Mouse (Mus musculus) hindbrain, embryonic 16.5 days (tissue): ENCODE results near the gene Kcnt1. TPM values are rescaled to one million over a fixed set of nuclear protein-coding genes. Genes with fewer than 3 reads are reported as not detected.

Experiments used
- ATAC-seq: fragments of 200-750 bp; cut with Nextera tagmentation; 2 replicates; pipeline ENCODE4 v1.8.0; 2017; ENCODE audit warnings: moderate TSS enrichment, moderate library complexity
- H3K27ac ChIP-seq: fragments of 300-500 bp; sonication (generic); 2 replicates; pipeline ENCODE4 v1.5.1; 2014; ENCODE audit warnings: low read depth, mild to moderate bottlenecking, control low read depth, low read length, moderate library complexity
- H3K27me3 ChIP-seq: fragments of 300-500 bp; sonication (generic); replicated peaks from 2 replicates; pipeline ENCODE4 v1.6.1; 2014; ENCODE audit warnings: low read length; ENCODE audit not compliant: control insufficient read depth, insufficient read depth
- H3K36me3 ChIP-seq: fragments of 300-500 bp; sonication (generic); 2 replicates; pipeline ENCODE4 v1.6.1; 2014; ENCODE audit warnings: mild to moderate bottlenecking, low read length, moderate library complexity, mixed read lengths; ENCODE audit not compliant: control insufficient read depth, insufficient read depth
- H3K4me1 ChIP-seq: fragments of 300-500 bp; sonication (generic); 2 replicates; pipeline ENCODE4 v1.6.1; 2014; ENCODE audit warnings: low read depth, low read length; ENCODE audit not compliant: control insufficient read depth, insufficient read depth
- H3K4me2 ChIP-seq: fragments of 300-500 bp; sonication (generic); 2 replicates; pipeline ENCODE4 v1.6.1; 2014; ENCODE audit warnings: mild to moderate bottlenecking, low read length, control low read depth, moderate library complexity
- H3K4me3 ChIP-seq: fragments of 300-500 bp; sonication (generic); 2 replicates; pipeline ENCODE4 v1.5.1; 2014; ENCODE audit warnings: mild to moderate bottlenecking, low read length, control low read depth, moderate library complexity
- H3K9ac ChIP-seq: fragments of 300-500 bp; sonication (generic); 2 replicates; pipeline ENCODE4 v1.6.1; 2014; ENCODE audit warnings: low read depth, mild to moderate bottlenecking, control low read depth, low read length, moderate library complexity
- H3K9me3 ChIP-seq: fragments of 300-500 bp; sonication (generic); 2 replicates; pipeline ENCODE4 v1.6.1; 2014; ENCODE audit warnings: mild to moderate bottlenecking, low read length, moderate library complexity; ENCODE audit not compliant: control insufficient read depth
- WGBS: fragments of 180-500 bp; shearing (Covaris S2); extraction: QIAGEN DNeasy Blood & Tissue Kit; methylation state at CpG from one replicate; pipeline ENCODE4 v1.1.7; 2014; 5-methylcytosine and 5-hydroxymethylcytosine counted together
- polyA plus RNA-seq: library from polyadenylated mRNA; unstranded; fragments of >200 nt; fragmentation: Nextera tagmentation; extraction: Ambion mirVana; gene quantifications from 2 replicates; pipeline ENCODE4 v1.2.1, GENCODE M21; 2015

The Kcnt1 gene
- polyA plus RNA-seq, 1 experiment from 2014 or later, result 27.4 TPM

GRCm38 (mm10) chr2:25923799-25924198 lies 60.3 kb downstream of the Kcnt1 start:
- H3K27ac ChIP-seq, result no peak overlapping the region
- H3K4me2 ChIP-seq, result no peak overlapping the region
- peaks cover 3% of the 10 kb centered on the region; the same call in 1 of the 2 replicates for H3K4me1 ChIP-seq
- no peak overlapping the region for H3K4me3 ChIP-seq
- H3K36me3 ChIP-seq, result peaks cover 2% of the 10 kb centered on the region; the same call in 1 of the 2 replicates
- no peak for ATAC-seq
- H3K9me3 ChIP-seq, result no peaks in the 10 kb centered on the region
- no peak overlapping the region for H3K9ac ChIP-seq
- no peaks in the 10 kb centered on the region for H3K27me3 ChIP-seq
- WGBS, result 67% methylated on average over 2 of the region's 2 CpGs

GRCm38 (mm10) chr2:25924934-25925333 lies 61.4 kb downstream of the Kcnt1 start:
- Histone ChIP-seq H3K27ac (no peak overlapping the region), H3K4me3 (no peak overlapping the region), H3K9me3 (no peaks in the 10 kb centered on the region), H3K4me1 (peaks cover 2% of the 10 kb centered on the region; the same call in 1 of the 2 replicates), H3K27me3 (no peaks in the 10 kb centered on the region), H3K4me2 (no peak overlapping the region), H3K9ac (no peak overlapping the region), H3K36me3 (peaks cover 8% of the 10 kb centered on the region)
- ATAC-seq, result no peak
- 89% methylated on average over 4 of the region's 4 CpGs for WGBS

- WGBS, result 94% methylated on average over 7 of the region's 7 CpGs
- no peak overlapping the region for H3K4me2 ChIP-seq
Measured at GRCm38 (mm10) chr2:25927821-25928220, 64.3 kb downstream of the Kcnt1 start.

GRCm38 (mm10) chr2:25931249-25931859 lies 67.8 kb downstream of the Kcnt1 start:
- H3K4me1 ChIP-seq, result no peaks in the 10 kb centered on the region
- H3K27me3 ChIP-seq, result no peaks in the 10 kb centered on the region
- H3K9ac ChIP-seq, result no peak overlapping the region
- no peak overlapping the region for H3K4me3 ChIP-seq
- H3K4me2 ChIP-seq, result no peak overlapping the region
- peaks cover 47% of the 10 kb centered on the region for H3K36me3 ChIP-seq
- H3K27ac ChIP-seq, result no peak overlapping the region
- 84% methylated on average over 6 of the region's 6 CpGs for WGBS
- no peak for ATAC-seq
- H3K9me3 ChIP-seq, result no peaks in the 10 kb centered on the region

More at GRCm38 (mm10) chr2:25927821-25928220, 64.3 kb downstream of the Kcnt1 start:
- Histone ChIP-seq H3K9me3 (no peaks in the 10 kb centered on the region), H3K27me3 (no peaks in the 10 kb centered on the region), H3K9ac (no peak overlapping the region), H3K4me3 (no peak overlapping the region), H3K36me3 (peaks cover 24% of the 10 kb centered on the region), H3K27ac (no peak overlapping the region), H3K4me1 (no peaks in the 10 kb centered on the region)
- no peak for ATAC-seq

- no peaks in the 10 kb centered on the region for H3K4me1 ChIP-seq
- no peak overlapping the region for H3K27ac ChIP-seq
- H3K36me3 ChIP-seq, result peaks cover 41% of the 10 kb centered on the region
- no peaks in the 10 kb centered on the region for H3K9me3 ChIP-seq
- no peak overlapping the region for H3K9ac ChIP-seq
- ATAC-seq, result no peak
- 93% methylated on average over 6 of the region's 6 CpGs for WGBS
- no peak overlapping the region for H3K4me2 ChIP-seq
- H3K27me3 ChIP-seq, result no peaks in the 10 kb centered on the region
- no peak overlapping the region for H3K4me3 ChIP-seq
Measured at GRCm38 (mm10) chr2:25940503-25940902, 77.0 kb downstream of the Kcnt1 start.

- no peak overlapping the region for H3K4me2 ChIP-seq
- H3K4me3 ChIP-seq, result no peak overlapping the region
- H3K27me3 ChIP-seq, result no peaks in the 10 kb centered on the region
- peaks cover 31% of the 10 kb centered on the region for H3K36me3 ChIP-seq
- ATAC-seq, result no peak
- H3K9ac ChIP-seq, result no peak overlapping the region
- 80% methylated on average over 2 of the region's 2 CpGs for WGBS
- H3K27ac ChIP-seq, result no peak overlapping the region
- H3K9me3 ChIP-seq, result no peaks in the 10 kb centered on the region
- H3K4me1 ChIP-seq, result no peaks in the 10 kb centered on the region
Measured at GRCm38 (mm10) chr2:25943822-25944221, 80.3 kb downstream of the Kcnt1 start.

GRCm38 (mm10) chr2:25947950-25948349 lies 84.4 kb downstream of the Kcnt1 start:
- peaks cover 19% of the 10 kb centered on the region for H3K36me3 ChIP-seq
- H3K27ac ChIP-seq, result no peak overlapping the region
- no peak overlapping the region for H3K4me2 ChIP-seq
- 83% methylated on average over 3 of the region's 3 CpGs for WGBS
- no peak for ATAC-seq
- no peak overlapping the region for H3K4me3 ChIP-seq
- no peaks in the 10 kb centered on the region for H3K9me3 ChIP-seq
- H3K9ac ChIP-seq, result no peak overlapping the region
- no peaks in the 10 kb centered on the region for H3K27me3 ChIP-seq
- H3K4me1 ChIP-seq, result no peaks in the 10 kb centered on the region

- H3K4me1 ChIP-seq, result no peaks in the 10 kb centered on the region
- H3K27me3 ChIP-seq, result no peaks in the 10 kb centered on the region
- H3K4me3 ChIP-seq, result no peak overlapping the region
- H3K27ac ChIP-seq, result no peak overlapping the region
- H3K9ac ChIP-seq, result no peak overlapping the region
- ATAC-seq, result no peak
- no peak overlapping the region for H3K4me2 ChIP-seq
- WGBS, result 98% methylated on average over 3 of the region's 3 CpGs
- no peaks in the 10 kb centered on the region for H3K9me3 ChIP-seq
- H3K36me3 ChIP-seq, result peaks cover 21% of the 10 kb centered on the region
Measured at GRCm38 (mm10) chr2:25949291-25949690, 85.8 kb downstream of the Kcnt1 start.
